9 mouse cellular contexts compared by ENCODE assay signal in genomic region chr2:135387990-135388389, GRCm38 (mm10).
A peak's percentile ranks its signal among the peaks of the same experiment; 100 is the strongest.
DNase-seq lines count a peak whose midpoint lies in the region; ATAC-seq and TF ChIP-seq lines count a peak whose summit lies in the region.
"Had no signal": no experiment of that assay in that cellular context is flagged by ENCODE, and none has a peak within 500 bp of the region (broad histone marks: within the 10 kb centered on the region; RNA-seq: fewer than 3 reads in every experiment).

No protein-coding gene starts in this region.

- no peak; the same call in 1 of the 2 replicates for TF ChIP-seq RAD21 in MEL (IDR thresholded peaks at IDR 0.05; ENCODE audit: low read depth, low read length)

- no peak for TF ChIP-seq POLR2A in MEL (IDR thresholded peaks at IDR 0.05; ENCODE audit: control insufficient read depth in 1 of 2, insufficient read depth in 1 of 2, low read depth in 1 of 2, low read length in 2 of 2, poor library complexity in 1 of 2)

- 59% methylated on average over 9 of the region's 9 CpGs for WGBS in hindbrain, embryonic 14.5 days
- WGBS in hindbrain, embryonic 12.5 days = 62% methylated on average over 9 of the region's 9 CpGs
- WGBS in midbrain, embryonic 13.5 days = 46% methylated on average over 9 of the region's 9 CpGs

- no peak for TF ChIP-seq EP300 in MEL (IDR thresholded peaks at IDR 0.05; ENCODE audit: low read depth in 1 of 2, low read length in 2 of 2)

- 0 out of 2 replicates have a peak, but pooled peaks cover 3% of the 10 kb centered on the region for H3K36me3 ChIP-seq in hindbrain, embryonic 14.5 days (replicated peaks; ENCODE audit: control insufficient read depth, insufficient read depth)
- no peaks in the 10 kb centered on the region for H3K36me3 ChIP-seq in hindbrain, embryonic 12.5 days
- no peaks in the 10 kb centered on the region for H3K36me3 ChIP-seq in MEL (ENCODE audit: control insufficient read depth in 1 of 2, insufficient read depth in 2 of 2, low read length in 2 of 2)
- H3K36me3 ChIP-seq in midbrain, embryonic 13.5 days = no peaks in the 10 kb centered on the region

- TF ChIP-seq CTCF in MEL (IDR thresholded peaks at IDR 0.05 in 2 of 3, conservative IDR thresholded peaks at IDR 0.05 in 1 of 3; ENCODE audit: control insufficient read depth in 1 of 3, insufficient read depth in 1 of 3, low read depth in 2 of 3, low read length in 3 of 3, poor library complexity in 1 of 3, severe bottlenecking in 1 of 3) = peak in 2 of 3 experiments; percentile 12 to 19; a peak in 1 of 6 replicates

- H3K79me2 ChIP-seq in MEL (ENCODE audit: control insufficient read depth, insufficient read depth, low read length, poor library complexity) = no peaks in the 10 kb centered on the region

- peak; percentile 49 for DNase-seq in hindbrain, embryonic 14.5 days (ENCODE audit: low spot score)
- DNase-seq in 416B (ENCODE audit: low read depth) (peak; percentile 3), MEL (ENCODE audit: low read depth, low spot score) (peak; percentile 3)
- DNase-seq in cerebellum, postnatal 25 days = peak; percentile 28 to 61
- peak; percentile 8 for DNase-seq in left cerebral cortex, postnatal 4 days

- intact Hi-C loops in left cerebral cortex, postnatal 4 days (cut with DNase I) = no loop called here

- no peak overlapping the region for H3K27ac ChIP-seq in hindbrain, embryonic 14.5 days
- no peak overlapping the region for H3K27ac ChIP-seq in hindbrain, embryonic 12.5 days
- H3K27ac ChIP-seq in MEL (ENCODE audit: control insufficient read depth, low read depth, low read length) = no peak overlapping the region
- no peak overlapping the region for H3K27ac ChIP-seq in midbrain, embryonic 13.5 days

- no peak for ATAC-seq in hindbrain, embryonic 14.5 days (ENCODE audit: low FRiP score)
- ATAC-seq in hindbrain, embryonic 12.5 days (ENCODE audit: low FRiP score) = no peak
- no peak for ATAC-seq in erythroblast, adult 5-6 weeks (replicated peaks; ENCODE audit: low FRiP score, poor library complexity, severe bottlenecking)
- no peak for ATAC-seq in midbrain, embryonic 13.5 days

- no peaks in the 10 kb centered on the region for H3K4me1 ChIP-seq in hindbrain, embryonic 14.5 days (replicated peaks; ENCODE audit: control insufficient read depth, insufficient read depth, low read length)
- H3K4me1 ChIP-seq in hindbrain, embryonic 12.5 days = no peaks in the 10 kb centered on the region
- no peaks in the 10 kb centered on the region for H3K4me1 ChIP-seq in MEL (ENCODE audit: control insufficient read depth in 1 of 2, insufficient read depth in 2 of 2, low read length in 2 of 2)
- no peaks in the 10 kb centered on the region for H3K4me1 ChIP-seq in midbrain, embryonic 13.5 days (replicated peaks)

- H3K27me3 ChIP-seq in hindbrain, embryonic 14.5 days (ENCODE audit: control insufficient read depth, insufficient read depth, low read length) = no peaks in the 10 kb centered on the region
- H3K27me3 ChIP-seq in hindbrain, embryonic 12.5 days = no peaks in the 10 kb centered on the region
- H3K27me3 ChIP-seq in MEL (ENCODE audit: control insufficient read depth in 1 of 2, insufficient read depth in 2 of 2, low read length in 2 of 2) = no peaks in the 10 kb centered on the region
- H3K27me3 ChIP-seq in midbrain, embryonic 13.5 days = no peaks in the 10 kb centered on the region

- no peak overlapping the region for H3K4me3 ChIP-seq in hindbrain, embryonic 14.5 days (replicated peaks; ENCODE audit: low read length)
- H3K4me3 ChIP-seq in hindbrain, embryonic 12.5 days = no peak overlapping the region
- H3K4me3 ChIP-seq in MEL (ENCODE audit: control insufficient read depth in 1 of 2, insufficient read depth in 1 of 2, low read depth in 2 of 2, low read length in 2 of 2) = no peak overlapping the region
- H3K4me3 ChIP-seq in midbrain, embryonic 13.5 days (replicated peaks) = no peak overlapping the region
- H3K4me3 ChIP-seq: myocyte had no signal

- H3K9me3 ChIP-seq in hindbrain, embryonic 14.5 days (ENCODE audit: control insufficient read depth, low read length) = no peaks in the 10 kb centered on the region
- no peaks in the 10 kb centered on the region for H3K9me3 ChIP-seq in hindbrain, embryonic 12.5 days (replicated peaks)
- H3K9me3 ChIP-seq in MEL (replicated peaks; ENCODE audit: insufficient read depth, low read length) = no peaks in the 10 kb centered on the region
- H3K9me3 ChIP-seq in midbrain, embryonic 13.5 days = no peaks in the 10 kb centered on the region

- no peak overlapping the region for H3K4me2 ChIP-seq in hindbrain, embryonic 14.5 days (replicated peaks)
- H3K4me2 ChIP-seq in hindbrain, embryonic 12.5 days (replicated peaks) = no peak overlapping the region
- no peak overlapping the region for H3K4me2 ChIP-seq in midbrain, embryonic 13.5 days (replicated peaks)

- no peak overlapping the region for H3K9ac ChIP-seq in hindbrain, embryonic 14.5 days
- H3K9ac ChIP-seq in hindbrain, embryonic 12.5 days = no peak overlapping the region
- no peak overlapping the region for H3K9ac ChIP-seq in MEL (ENCODE audit: control insufficient read depth, low read depth, low read length, poor library complexity, severe bottlenecking)
- no peak overlapping the region for H3K9ac ChIP-seq in midbrain, embryonic 13.5 days (replicated peaks)

TF ChIP-seq in MEL, 35 proteins besides CTCF, POLR2A, EP300 and RAD21:
- TF ChIP-seq USF2 (IDR thresholded peaks at IDR 0.05; ENCODE audit: borderline replicate concordance in 1 of 2, insufficient read depth in 1 of 2, low read depth in 1 of 2, low read length in 2 of 2) (no peak), JUND (IDR thresholded peaks at IDR 0.05; ENCODE audit: low read depth, low read length) (no peak)
